Mouse (Mus musculus): ENCODE measurements around the gene Uevld.

- TF ChIP-seq POLR2A (IDR thresholded peaks at IDR 0.05; ENCODE audit: low read depth, low read length) (no peak), CTCF (IDR thresholded peaks at IDR 0.05; ENCODE audit: extremely low read depth, insufficient read depth, insufficient read length, insufficient replicate concordance) (no peak)
These were observed 3.8 kb upstream of the Uevld start for GRCm38 (mm10) chr7:46962132-46962531.
